In the genomic region with DNA sequence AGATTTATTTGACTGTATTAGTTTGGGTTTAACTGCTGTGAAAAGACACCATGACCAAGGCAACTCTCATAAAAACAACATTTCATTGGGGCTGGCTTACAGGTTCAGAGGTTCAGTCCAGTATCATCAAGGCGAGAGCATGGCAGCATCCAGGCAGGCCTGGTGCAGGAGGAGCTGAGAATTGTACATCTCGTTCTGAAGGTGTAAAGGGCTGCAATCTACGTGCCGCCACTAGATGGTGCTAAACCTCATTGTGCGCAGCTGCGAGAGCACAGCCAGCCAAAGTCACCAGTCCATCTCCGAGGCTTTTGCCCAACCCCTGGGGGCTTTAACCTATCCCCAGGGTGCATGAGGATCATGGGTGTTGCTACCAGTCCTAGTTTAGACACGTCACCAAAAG, we compare ENCODE assay signal across 7 mouse cellular contexts. TPM values are rescaled to one million over a fixed set of nuclear protein-coding genes. Genes with fewer than 3 reads are reported as not detected.
DNase-seq lines count a peak whose midpoint lies in the region; ATAC-seq and TF ChIP-seq lines count a peak whose summit lies in the region.
"Not testable (repeated sequence)": the region's sequence is repeated elsewhere in the genome, so short reads cannot be mapped to it uniquely, and the experiment has no call there.

No protein-coding gene starts in this region.

- peak; percentile 62 for TF ChIP-seq CTCF in heart, adult 2 months (IDR thresholded peaks at IDR 0.05)

- H3K9me3 ChIP-seq in kidney, embryonic 14.5 days (ENCODE audit: control insufficient read depth, low read length); limb, embryonic 13.5 days: not testable (repeated sequence)

- not testable (repeated sequence) for H3K4me3 ChIP-seq in heart, adult 2 months; kidney, embryonic 14.5 days (ENCODE audit: low read length); limb, embryonic 13.5 days

- not testable (repeated sequence) for TF ChIP-seq EP300 in heart, adult 2 months (IDR thresholded peaks at IDR 0.05; ENCODE audit: insufficient read depth, low read depth, low read length)

- ATAC-seq in kidney, embryonic 14.5 days (ENCODE audit: low FRiP score, low TSS enrichment): 0 out of 2 replicates have a peak, but pooled peaks have one; percentile 49
- ATAC-seq in limb, embryonic 13.5 days (ENCODE audit: low FRiP score, low read depth): peak; percentile 40; the same call in 1 of the 2 replicates

- 9% methylated on average over 7 of the region's 8 CpGs for WGBS in heart, adult 2 months
- 4% methylated on average over 6 of the region's 8 CpGs for WGBS in kidney, embryonic 14.5 days
- WGBS in limb, embryonic 13.5 days: 3% methylated on average over 7 of the region's 8 CpGs

- not testable (repeated sequence) for H3K9ac ChIP-seq in heart, adult 2 months (ENCODE audit: low read depth, low read length); kidney, embryonic 14.5 days (ENCODE audit: low read depth, low read length); limb, embryonic 13.5 days

- not testable (repeated sequence) for H3K27ac ChIP-seq in heart, adult 2 months; kidney, embryonic 14.5 days (ENCODE audit: low read depth, low read length); limb, embryonic 13.5 days

- H3K4me1 ChIP-seq in heart, adult 2 months (ENCODE audit: control insufficient read depth, insufficient read depth, low read length); kidney, embryonic 14.5 days (ENCODE audit: control insufficient read depth, insufficient read depth, low read length): not testable (repeated sequence)
- peaks cover 12% of the 10 kb centered on the region for H3K4me1 ChIP-seq in limb, embryonic 13.5 days

- not testable (repeated sequence) for H3K36me3 ChIP-seq in heart, adult 2 months (ENCODE audit: control insufficient read depth, insufficient read depth, low read length); limb, embryonic 13.5 days
- H3K36me3 ChIP-seq in kidney, embryonic 14.5 days (ENCODE audit: control insufficient read depth, insufficient read depth, low read length): peaks cover 15% of the 10 kb centered on the region; the same call in 1 of the 2 replicates

- H3K4me2 ChIP-seq in kidney, embryonic 14.5 days (replicated peaks; ENCODE audit: low read depth, low read length); limb, embryonic 13.5 days (replicated peaks): not testable (repeated sequence)

- not testable (repeated sequence) for TF ChIP-seq POLR2A in heart, adult 2 months (IDR thresholded peaks at IDR 0.05; ENCODE audit: insufficient read depth, low read depth, low read length)

- intact Hi-C loops in heart, adult 2 months (cut with DNase I): loop anchor here (2.0 kb wide), 1 partner anchor 103 kb away; no protein-coding TSS in a partner anchor

- DNase-seq in adrenal gland, adult 2 months: peak; percentile 59
- peak; percentile 38 for DNase-seq in embryo, embryonic 9.5 days (ENCODE audit: extremely low spot score)
- DNase-seq in heart, adult 2 months: peak; percentile 46 to 67
- peak; percentile 69 for DNase-seq in naive thymus-derived CD4-positive, alpha-beta T cell, adult 2 months (ENCODE audit: low read depth)
- DNase-seq in spleen, postnatal 14 days (ENCODE audit: low spot score in 2 of 2): peak; percentile 16 to 38

- not testable (repeated sequence) for H3K79me2 ChIP-seq in heart, adult 2 months (replicated peaks; ENCODE audit: control insufficient read depth, insufficient read depth, low read length)

- H3K27me3 ChIP-seq in heart, adult 2 months (ENCODE audit: control insufficient read depth, insufficient read depth, low read length); kidney, embryonic 14.5 days (ENCODE audit: control insufficient read depth, insufficient read depth, low read length); limb, embryonic 13.5 days: not testable (repeated sequence)

RNA-seq across cellular contexts. Expression of gene Pdk1, which starts 20.9 kb away (rescaled TPM):
- total RNA-seq in adrenal gland, adult 2 months (2021): 10 to 100 TPM; 27.1 to 49.2 TPM
- 51.6 and 89.4 TPM in 2 replicates for polyA plus RNA-seq in adrenal gland, adult 2 months (2012; rRNA removed)
- total RNA-seq in heart, adult 2 months (2021): 100 to 1,000 TPM; 142 to 170 TPM
- 28.9 and 62.2 TPM in 2 replicates for polyA plus RNA-seq in heart, adult 2 months (2012; rRNA removed)
- polyA plus RNA-seq in kidney, embryonic 14.5 days (2014; fragmentation: Nextera tagmentation; extraction: Ambion mirVana): 28.8 and 40.5 TPM in 2 replicates
- polyA plus RNA-seq in limb, embryonic 13.5 days (2015; fragmentation: Nextera tagmentation; extraction: Ambion mirVana): 55.2 and 58.7 TPM in 2 replicates
